Mouse (Mus musculus) heart, adult 2 months (tissue): Measurements from ENCODE around the gene Gm973.

Source experiments
- CTCF ChIP-seq: fragments of 200-600 bp; IDR thresholded peaks from 2 replicates; pipeline ENCODE4 v1.8.1; 2022; ENCODE audit warnings: antibody characterized with exemption, mild to moderate bottlenecking, moderate library complexity
- POLR2A ChIP-seq: fragments of 200-500 bp; IDR thresholded peaks from 2 replicates; pipeline ENCODE4 v1.6.1; 2011; ENCODE audit warnings: mild to moderate bottlenecking, low read depth, low read length, control low read depth; ENCODE audit not compliant: insufficient read depth

GRCm38 (mm10) chr1:59570767-59571166 lies 54.7 kb downstream of the Gm973 start:
- TF ChIP-seq CTCF (no peak), POLR2A (no peak)
